Mouse (Mus musculus): Measurements from ENCODE around the gene Myo1g.

Gene Myo1g

GRCm38 (mm10) chr11:6529961-6530360 is 9.2 kb upstream of the Myo1g start:
- DNase-seq (ENCODE audit: low read depth, low spot score), result peak; percentile 47

GRCm38 (mm10) chr11:6528186-6529006 is 7.6 kb upstream of the Myo1g start:
- peak; percentile 97 for DNase-seq (ENCODE audit: low read depth, low spot score)

GRCm38 (mm10) chr11:6527256-6528185 is 6.8 kb upstream of the Myo1g start:
- DNase-seq (ENCODE audit: low read depth, low spot score), result peak; percentile 60

- DNase-seq (ENCODE audit: low read depth, low spot score), result peak; percentile 62
These were observed 5.9 kb upstream of the Myo1g start for GRCm38 (mm10) chr11:6526526-6527255.

GRCm38 (mm10) chr11:6525241-6525640 is 4.5 kb upstream of the Myo1g start:
- peak; percentile 77 for DNase-seq (ENCODE audit: low read depth, low spot score)

- peak; percentile 43 for DNase-seq (ENCODE audit: low read depth, low spot score)
These were observed 4.1 kb upstream of the Myo1g start for GRCm38 (mm10) chr11:6524880-6525238.

- DNase-seq (ENCODE audit: low read depth, low spot score), result peak; percentile 47
These were observed 3.6 kb upstream of the Myo1g start for GRCm38 (mm10) chr11:6524165-6524879.

GRCm38 (mm10) chr11:6523662-6524088 is 2.9 kb upstream of the Myo1g start:
- peak; percentile 83 for DNase-seq (ENCODE audit: low read depth, low spot score)

- no peak for DNase-seq (ENCODE audit: low read depth, low spot score)
These were observed 2.2 kb upstream of the Myo1g start for GRCm38 (mm10) chr11:6522782-6523525.

- DNase-seq (ENCODE audit: low read depth, low spot score), result peak; percentile 66
These were observed 1.2 kb downstream of the Myo1g start for GRCm38 (mm10) chr11:6519491-6520033.

- DNase-seq (ENCODE audit: low read depth, low spot score), result no peak
These were observed 5.9 kb downstream of the Myo1g start for GRCm38 (mm10) chr11:6514837-6515236.

- DNase-seq (ENCODE audit: low read depth, low spot score), result no peak
These were observed 12.4 kb downstream of the Myo1g start for GRCm38 (mm10) chr11:6508269-6508876.

GRCm38 (mm10) chr11:6506516-6506915 is 14.2 kb downstream of the Myo1g start:
- DNase-seq (ENCODE audit: low read depth, low spot score), result no peak

- DNase-seq (ENCODE audit: low read depth, low spot score), result no peak
These were observed 16.1 kb downstream of the Myo1g start for GRCm38 (mm10) chr11:6504689-6505088.

GRCm38 (mm10) chr11:6504226-6504625 is 16.5 kb downstream of the Myo1g start:
- no peak for DNase-seq (ENCODE audit: low read depth, low spot score)

- no peak for DNase-seq (ENCODE audit: low read depth, low spot score)
These were observed 18.3 kb downstream of the Myo1g start for GRCm38 (mm10) chr11:6502506-6502905.

- no peak for DNase-seq (ENCODE audit: low read depth, low spot score)
These were observed 23.3 kb downstream of the Myo1g start for GRCm38 (mm10) chr11:6497311-6497948.

GRCm38 (mm10) chr11:6489691-6490503 is 30.9 kb downstream of the Myo1g start:
- DNase-seq (ENCODE audit: low read depth, low spot score), result peak; percentile 39
